Mouse (Mus musculus): ENCODE measurements around the gene Higd1b. TPM values are rescaled to one million over a fixed set of nuclear protein-coding genes. Genes with fewer than 3 reads are reported as not detected.

Higd1b gene
- polyA plus RNA-seq, 1 experiment, result 72.6 TPM

DNA sequence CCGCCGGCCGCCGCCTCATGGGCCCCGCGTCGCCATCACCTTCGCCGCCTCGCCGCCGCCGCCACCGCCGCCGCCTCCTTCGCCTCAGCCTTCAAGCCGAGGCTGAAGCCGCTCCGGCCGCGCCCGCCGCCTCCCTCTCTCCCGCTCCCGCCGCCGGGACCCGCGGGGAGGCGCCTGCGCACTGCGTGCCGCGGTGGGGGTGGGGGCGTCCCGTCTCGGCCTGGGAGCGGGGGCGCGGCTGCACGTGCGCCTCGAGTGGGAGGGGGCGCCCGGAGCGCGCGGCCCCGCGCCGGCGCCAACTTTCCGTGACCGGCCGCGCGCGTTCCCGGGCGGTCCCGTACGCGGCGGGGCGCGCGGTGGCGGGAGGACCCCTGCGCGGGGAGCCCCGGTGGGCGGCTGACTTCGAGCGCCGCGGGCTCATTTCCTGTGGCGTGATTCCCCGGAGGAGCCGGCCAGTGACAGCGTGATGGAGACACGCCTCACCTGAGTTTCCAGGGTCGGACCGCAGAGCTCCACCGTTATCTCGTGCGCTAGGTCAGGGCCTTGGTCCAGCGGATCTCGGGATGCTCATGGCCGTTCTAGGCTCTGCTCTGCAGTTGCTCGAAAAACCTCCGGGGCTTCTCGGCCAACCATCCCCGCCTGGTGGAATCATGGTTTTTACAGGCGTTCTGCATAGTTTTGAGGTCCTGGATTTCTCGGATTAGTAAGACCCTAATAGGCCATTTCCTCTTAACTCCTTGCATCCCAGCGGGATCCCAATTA lies 16.4 kb upstream of the Higd1b start, which contains the start of gene Gjc1:
TSS of gene Gjc1 (minus strand) at position 680 of the 762 bp plus-strand sequence.
- peak; percentile 52 for DNase-seq

DNA sequence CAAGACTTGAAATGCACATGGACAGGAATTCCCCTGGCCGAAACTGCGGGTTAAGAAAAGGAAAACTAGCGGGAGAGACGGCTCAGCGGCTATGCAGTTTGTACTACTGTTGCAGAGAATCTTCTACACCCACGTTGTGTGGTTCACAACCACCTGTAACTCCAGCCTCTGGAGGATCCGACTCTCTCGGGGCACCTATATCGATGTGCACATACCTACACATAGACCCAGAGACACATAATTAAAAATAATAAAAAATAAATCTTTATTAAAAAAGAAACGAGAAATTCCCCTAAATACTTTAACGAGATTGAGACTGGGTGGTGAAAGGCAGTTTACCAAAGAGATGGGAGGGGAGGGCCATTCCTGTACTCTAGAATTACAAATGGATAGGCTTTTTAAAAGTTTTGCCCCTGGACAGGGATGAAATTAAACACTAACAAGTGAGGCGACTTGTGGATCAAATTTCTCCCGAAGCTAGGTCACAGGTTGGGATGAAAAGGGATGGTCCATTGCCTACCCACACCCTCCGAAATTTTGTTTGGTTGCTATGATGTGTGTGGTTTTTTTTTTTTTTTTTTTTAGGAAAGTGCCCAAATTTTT lies 15.8 kb upstream of the Higd1b start:
- DNase-seq, result no peak
- H3K4me1 ChIP-seq (ENCODE audit: control insufficient read depth, insufficient read depth, low read length), result no peaks in the 10 kb centered on the region; the same call in 1 of the 2 replicates
- 15% methylated on average over 14 of the region's 14 CpGs for WGBS
- H3K4me3 ChIP-seq (replicated peaks; ENCODE audit: extremely low read depth, low read depth, low read length), result no peak overlapping the region
- TF ChIP-seq POLR2A (IDR thresholded peaks at IDR 0.05; ENCODE audit: borderline replicate concordance, extremely low read depth, low read depth, low read length) (no peak), CTCF (IDR thresholded peaks at IDR 0.05; ENCODE audit: insufficient read depth, low read length) (no peak)

More for the DNA sequence above, 16.4 kb upstream of the Higd1b start, which contains the start of gene Gjc1:
- H3K4me1 ChIP-seq (ENCODE audit: control insufficient read depth, insufficient read depth, low read length), result no peaks in the 10 kb centered on the region; the same call in 1 of the 2 replicates
- TF ChIP-seq POLR2A (IDR thresholded peaks at IDR 0.05; ENCODE audit: borderline replicate concordance, extremely low read depth, low read depth, low read length), result 0 out of 2 replicates have a peak, but pooled peaks have one; percentile 23
- no peak for TF ChIP-seq CTCF (IDR thresholded peaks at IDR 0.05; ENCODE audit: insufficient read depth, low read length)
- WGBS, result under 1% methylated on average over 91 of the region's 97 CpGs
- peak within 1 kb of the TSS; percentile 62 for H3K4me3 ChIP-seq (replicated peaks; ENCODE audit: extremely low read depth, low read depth, low read length)

GRCm38 (mm10) chr11:102820432-102820831 lies 15.2 kb upstream of the Higd1b start:
- Histone ChIP-seq H3K4me1 (ENCODE audit: control insufficient read depth, insufficient read depth, low read length) (no peaks in the 10 kb centered on the region; the same call in 1 of the 2 replicates), H3K4me3 (replicated peaks; ENCODE audit: extremely low read depth, low read depth, low read length) (no peak overlapping the region)
- no peak for DNase-seq
- TF ChIP-seq POLR2A (IDR thresholded peaks at IDR 0.05; ENCODE audit: borderline replicate concordance, extremely low read depth, low read depth, low read length) (no peak), CTCF (IDR thresholded peaks at IDR 0.05; ENCODE audit: insufficient read depth, low read length) (no peak)
- 45% methylated on average over 3 of the region's 3 CpGs for WGBS

GRCm38 (mm10) chr11:102821231-102821630 lies 14.4 kb upstream of the Higd1b start:
- no peak for DNase-seq
- Histone ChIP-seq H3K4me1 (ENCODE audit: control insufficient read depth, insufficient read depth, low read length) (no peaks in the 10 kb centered on the region; the same call in 1 of the 2 replicates), H3K4me3 (replicated peaks; ENCODE audit: extremely low read depth, low read depth, low read length) (no peak overlapping the region)
- no peak for TF ChIP-seq CTCF (IDR thresholded peaks at IDR 0.05; ENCODE audit: insufficient read depth, low read length)
- TF ChIP-seq POLR2A (IDR thresholded peaks at IDR 0.05; ENCODE audit: borderline replicate concordance, extremely low read depth, low read depth, low read length), result no peak
- WGBS, result 44% methylated on average over 6 of the region's 6 CpGs

- Histone ChIP-seq H3K4me1 (ENCODE audit: control insufficient read depth, insufficient read depth, low read length) (no peaks in the 10 kb centered on the region), H3K4me3 (replicated peaks; ENCODE audit: extremely low read depth, low read depth, low read length) (no peak overlapping the region)
- TF ChIP-seq CTCF (IDR thresholded peaks at IDR 0.05; ENCODE audit: insufficient read depth, low read length) (no peak), POLR2A (IDR thresholded peaks at IDR 0.05; ENCODE audit: borderline replicate concordance, extremely low read depth, low read depth, low read length) (no peak)
- no peak for DNase-seq
- WGBS, result 85% methylated on average over 2 of the region's 2 CpGs
Observed at GRCm38 (mm10) chr11:102826476-102826875, 9.2 kb upstream of the Higd1b start.

- Histone ChIP-seq H3K4me3 (replicated peaks; ENCODE audit: extremely low read depth, low read depth, low read length) (no peak overlapping the region), H3K4me1 (ENCODE audit: control insufficient read depth, insufficient read depth, low read length) (no peaks in the 10 kb centered on the region)
- 60% methylated on average over 4 of the region's 4 CpGs for WGBS
- DNase-seq, result no peak
- no peak for TF ChIP-seq POLR2A (IDR thresholded peaks at IDR 0.05; ENCODE audit: borderline replicate concordance, extremely low read depth, low read depth, low read length)
- no peak for TF ChIP-seq CTCF (IDR thresholded peaks at IDR 0.05; ENCODE audit: insufficient read depth, low read length)
Observed at GRCm38 (mm10) chr11:102827097-102827496, 8.6 kb upstream of the Higd1b start.

DNA sequence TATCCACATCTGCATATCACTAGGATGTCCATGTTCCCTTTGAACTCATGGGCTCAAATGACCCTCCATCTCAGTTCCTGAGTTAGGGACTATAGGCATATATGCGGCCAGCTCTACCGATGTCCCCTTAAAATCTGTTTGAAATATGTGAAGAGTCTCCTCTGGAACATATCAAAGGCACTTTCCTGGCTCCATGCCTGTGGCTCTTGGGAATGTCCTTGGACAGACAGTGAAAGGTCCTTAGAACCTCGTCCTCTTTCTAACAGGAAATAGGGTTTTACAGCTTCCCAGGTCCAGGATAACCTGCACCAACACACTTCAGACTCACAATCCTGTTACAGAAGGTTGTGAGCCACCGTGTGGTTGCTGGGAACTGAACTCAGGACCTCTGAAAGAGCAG lies 5.4 kb upstream of the Higd1b start:
- Histone ChIP-seq H3K4me3 (replicated peaks; ENCODE audit: extremely low read depth, low read depth, low read length) (no peak overlapping the region), H3K4me1 (ENCODE audit: control insufficient read depth, insufficient read depth, low read length) (no peaks in the 10 kb centered on the region)
- WGBS, result 59% methylated on average over 4 of the region's 4 CpGs
- DNase-seq, result no peak
- TF ChIP-seq CTCF (IDR thresholded peaks at IDR 0.05; ENCODE audit: insufficient read depth, low read length) (no peak), POLR2A (IDR thresholded peaks at IDR 0.05; ENCODE audit: borderline replicate concordance, extremely low read depth, low read depth, low read length) (no peak)

- H3K4me3 ChIP-seq (replicated peaks; ENCODE audit: extremely low read depth, low read depth, low read length), result no peak overlapping the region
- WGBS, result 52% methylated on average over 18 of the region's 18 CpGs
- TF ChIP-seq POLR2A (IDR thresholded peaks at IDR 0.05; ENCODE audit: borderline replicate concordance, extremely low read depth, low read depth, low read length), result no peak
- TF ChIP-seq CTCF (IDR thresholded peaks at IDR 0.05; ENCODE audit: insufficient read depth, low read length), result no peak
- no peak for DNase-seq
- no peaks in the 10 kb centered on the region for H3K4me1 ChIP-seq (ENCODE audit: control insufficient read depth, insufficient read depth, low read length)
Observed at GRCm38 (mm10) chr11:102832700-102833297, 2.9 kb upstream of the Higd1b start.

DNA sequence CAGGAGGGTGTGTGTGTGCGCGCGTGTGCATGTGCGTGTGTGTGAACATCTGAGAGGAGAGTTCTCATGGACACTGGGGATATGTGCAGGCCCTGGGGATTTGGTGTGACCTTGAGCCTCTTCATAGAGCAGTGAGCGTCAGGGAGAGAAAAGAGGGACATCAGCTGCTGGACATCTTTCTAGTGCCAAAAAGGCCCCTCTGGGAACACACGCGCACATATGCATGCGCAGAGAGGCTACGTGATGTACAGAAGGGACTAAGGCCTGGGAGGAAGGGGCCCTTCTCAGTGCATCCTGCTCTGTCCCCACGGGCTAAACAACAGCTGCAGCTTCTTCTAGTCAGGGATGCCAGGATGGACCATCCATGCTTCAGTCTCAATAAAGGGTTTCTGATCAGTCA lies 1.4 kb upstream of the Higd1b start:
- no peak for TF ChIP-seq POLR2A (IDR thresholded peaks at IDR 0.05; ENCODE audit: borderline replicate concordance, extremely low read depth, low read depth, low read length)
- no peak for TF ChIP-seq CTCF (IDR thresholded peaks at IDR 0.05; ENCODE audit: insufficient read depth, low read length)
- Histone ChIP-seq H3K4me3 (replicated peaks; ENCODE audit: extremely low read depth, low read depth, low read length) (no peak overlapping the region), H3K4me1 (ENCODE audit: control insufficient read depth, insufficient read depth, low read length) (no peaks in the 10 kb centered on the region)
- WGBS, result 79% methylated on average over 10 of the region's 10 CpGs
- DNase-seq, result no peak

Measured in lung, adult 2 months (tissue).